Mouse (Mus musculus): Measurements from ENCODE around the gene Iffo2. TPM values are rescaled to one million over a fixed set of nuclear protein-coding genes. Genes with fewer than 3 reads are reported as not detected.

Gene Iffo2
- polyA plus RNA-seq, 1 experiment from 2014 or later: 3.3 TPM

GRCm38 (mm10) chr4:139492258-139492833 is 38.0 kb upstream of the Iffo2 start:
- no peak overlapping the region for H3K27ac ChIP-seq (ENCODE audit: low read depth, low read length)
- no peak overlapping the region for H3K4me3 ChIP-seq (ENCODE audit: low read depth, low read length)
- H3K27me3 ChIP-seq (ENCODE audit: control insufficient read depth, insufficient read depth, low read length): no peaks in the 10 kb centered on the region
- no peak overlapping the region for H3K4me2 ChIP-seq
- ATAC-seq (ENCODE audit: low FRiP score): no peak
- H3K9ac ChIP-seq (ENCODE audit: low read length): no peak overlapping the region
- 53% methylated on average over 3 of the region's 3 CpGs for WGBS
- H3K36me3 ChIP-seq (ENCODE audit: control insufficient read depth, insufficient read depth, low read length): peaks cover 19% of the 10 kb centered on the region
- DNase-seq (ENCODE audit: low spot score, missing footprints): no peak
- no peaks in the 10 kb centered on the region for H3K4me1 ChIP-seq (ENCODE audit: control insufficient read depth, insufficient read depth, low read length)
- no peaks in the 10 kb centered on the region for H3K9me3 ChIP-seq (ENCODE audit: control insufficient read depth, low read length)

DNA sequence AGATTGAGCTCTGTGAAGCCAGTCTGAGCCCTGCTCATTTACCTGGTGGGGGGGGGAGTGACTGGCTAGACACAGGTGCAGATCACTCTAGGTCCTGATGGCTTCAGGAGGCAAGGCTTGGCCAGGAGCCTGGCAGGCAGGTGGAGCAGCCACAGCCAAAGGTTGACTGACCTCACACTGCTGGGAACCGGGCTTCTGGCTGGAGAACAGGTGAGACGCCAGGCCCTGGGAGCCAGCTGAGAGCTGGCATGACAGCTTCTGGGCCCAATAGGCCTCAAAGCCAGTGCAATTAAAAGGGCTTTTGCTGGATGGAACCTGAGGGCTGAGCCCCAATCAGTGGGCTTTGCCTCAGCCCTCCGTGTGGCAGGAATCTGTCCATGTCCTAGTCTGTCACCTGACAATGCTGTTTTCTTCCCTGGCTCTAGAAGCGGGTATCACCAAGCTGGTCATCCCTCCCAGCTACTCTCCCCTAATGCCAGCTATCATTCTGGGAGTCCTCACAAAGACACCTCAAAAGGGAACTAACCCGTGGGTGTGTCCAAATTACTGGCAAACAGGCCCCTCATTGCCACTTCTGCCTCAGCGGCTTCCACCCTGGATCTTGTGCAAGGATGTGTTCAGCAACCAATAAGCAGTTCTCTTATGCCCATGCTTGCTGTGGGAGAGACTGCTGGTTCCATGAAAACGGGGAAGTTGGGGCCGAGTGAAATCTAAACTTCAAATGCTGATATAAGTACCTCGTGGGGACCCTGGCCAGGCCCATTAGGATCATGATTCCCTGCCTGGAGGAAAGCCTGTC is 36.9 kb upstream of the Iffo2 start:
- H3K4me3 ChIP-seq (ENCODE audit: low read depth, low read length): no peak overlapping the region
- H3K4me1 ChIP-seq (ENCODE audit: control insufficient read depth, insufficient read depth, low read length): peaks cover 3% of the 10 kb centered on the region; the same call in 1 of the 2 replicates
- 84% methylated on average over 9 of the region's 9 CpGs for WGBS
- H3K4me2 ChIP-seq: no peak overlapping the region
- H3K9ac ChIP-seq (ENCODE audit: low read length): no peak overlapping the region
- H3K27ac ChIP-seq (ENCODE audit: low read depth, low read length): no peak overlapping the region
- H3K9me3 ChIP-seq (ENCODE audit: control insufficient read depth, low read length): no peaks in the 10 kb centered on the region
- no peak for DNase-seq (ENCODE audit: low spot score, missing footprints)
- peaks cover 18% of the 10 kb centered on the region for H3K36me3 ChIP-seq (ENCODE audit: control insufficient read depth, insufficient read depth, low read length)
- H3K27me3 ChIP-seq (ENCODE audit: control insufficient read depth, insufficient read depth, low read length): no peaks in the 10 kb centered on the region
- ATAC-seq (ENCODE audit: low FRiP score): no peak

DNA sequence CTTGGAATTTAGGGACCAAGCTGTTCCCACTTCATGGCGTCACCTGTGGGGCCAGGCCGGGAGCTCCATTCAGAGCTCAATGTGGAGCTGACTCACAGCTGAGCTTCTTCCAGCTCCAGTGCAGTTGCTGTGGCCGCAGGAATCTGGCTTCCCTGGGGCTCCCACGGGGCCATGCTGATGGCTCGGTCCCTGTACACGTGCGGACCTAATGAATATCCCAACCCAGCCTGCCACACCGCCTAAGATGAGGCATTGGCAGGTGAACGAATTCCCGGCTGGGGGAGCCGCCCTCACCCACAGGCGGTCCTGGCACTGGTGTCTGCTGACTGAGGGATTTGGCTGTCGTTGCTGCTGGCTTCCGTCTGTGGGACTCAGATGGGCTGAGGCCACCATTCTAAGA is 29.5 kb upstream of the Iffo2 start:
- Histone ChIP-seq H3K36me3 (ENCODE audit: control insufficient read depth, insufficient read depth, low read length) (no peaks in the 10 kb centered on the region), H3K4me3 (ENCODE audit: low read depth, low read length) (no peak overlapping the region), H3K4me1 (ENCODE audit: control insufficient read depth, insufficient read depth, low read length) (peaks cover 3% of the 10 kb centered on the region; the same call in 1 of the 2 replicates), H3K9me3 (ENCODE audit: control insufficient read depth, low read length) (no peaks in the 10 kb centered on the region; the same call in 1 of the 2 replicates), H3K4me2 (no peak overlapping the region), H3K27ac (ENCODE audit: low read depth, low read length) (no peak overlapping the region), H3K27me3 (ENCODE audit: control insufficient read depth, insufficient read depth, low read length) (no peaks in the 10 kb centered on the region), H3K9ac (ENCODE audit: low read length) (no peak overlapping the region)
- DNase-seq (ENCODE audit: low spot score, missing footprints): no peak
- 69% methylated on average over 14 of the region's 14 CpGs for WGBS
- ATAC-seq (ENCODE audit: low FRiP score): no peak

DNA sequence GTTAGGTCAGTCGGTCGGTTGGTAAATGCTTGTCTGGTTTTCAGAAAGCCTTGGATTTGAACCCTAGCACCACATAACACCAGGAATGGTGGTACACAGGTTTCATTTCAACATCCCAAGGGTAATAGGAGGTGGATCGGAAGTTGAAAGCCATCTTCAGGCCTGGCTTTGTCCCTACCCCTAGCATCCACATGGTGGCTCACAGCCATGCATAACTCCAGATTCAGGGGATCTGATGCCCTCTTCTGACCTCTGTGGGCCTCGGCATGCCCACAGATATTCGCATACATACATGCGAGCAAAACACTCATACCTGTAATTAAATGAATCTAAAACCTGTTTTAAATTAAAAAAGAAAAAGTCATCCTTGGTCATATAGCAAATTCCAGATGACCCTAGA is 28.6 kb upstream of the Iffo2 start:
- no peak for ATAC-seq (ENCODE audit: low FRiP score)
- no peak overlapping the region for H3K27ac ChIP-seq (ENCODE audit: low read depth, low read length)
- H3K9me3 ChIP-seq (ENCODE audit: control insufficient read depth, low read length): no peaks in the 10 kb centered on the region; the same call in 1 of the 2 replicates
- H3K9ac ChIP-seq (ENCODE audit: low read length): no peak overlapping the region
- DNase-seq (ENCODE audit: low spot score, missing footprints): no peak
- no peaks in the 10 kb centered on the region for H3K27me3 ChIP-seq (ENCODE audit: control insufficient read depth, insufficient read depth, low read length)
- 78% methylated on average over 6 of the region's 6 CpGs for WGBS
- H3K4me3 ChIP-seq (ENCODE audit: low read depth, low read length): no peak overlapping the region
- H3K4me1 ChIP-seq (ENCODE audit: control insufficient read depth, insufficient read depth, low read length): peaks cover 3% of the 10 kb centered on the region; the same call in 1 of the 2 replicates
- no peak overlapping the region for H3K4me2 ChIP-seq
- no peaks in the 10 kb centered on the region for H3K36me3 ChIP-seq (ENCODE audit: control insufficient read depth, insufficient read depth, low read length)

GRCm38 (mm10) chr4:139503919-139504318 is 26.4 kb upstream of the Iffo2 start:
- DNase-seq (ENCODE audit: low spot score, missing footprints) (no peak), ATAC-seq (ENCODE audit: low FRiP score) (no peak)
- no peaks in the 10 kb centered on the region for H3K27me3 ChIP-seq (ENCODE audit: control insufficient read depth, insufficient read depth, low read length)
- no peak overlapping the region for H3K9ac ChIP-seq (ENCODE audit: low read length)
- H3K27ac ChIP-seq (ENCODE audit: low read depth, low read length): no peak overlapping the region
- no peak overlapping the region for H3K4me2 ChIP-seq
- no peaks in the 10 kb centered on the region for H3K36me3 ChIP-seq (ENCODE audit: control insufficient read depth, insufficient read depth, low read length)
- no peaks in the 10 kb centered on the region; the same call in 1 of the 2 replicates for H3K9me3 ChIP-seq (ENCODE audit: control insufficient read depth, low read length)
- WGBS: 89% methylated on average over 8 of the region's 8 CpGs
- H3K4me1 ChIP-seq (ENCODE audit: control insufficient read depth, insufficient read depth, low read length): no peaks in the 10 kb centered on the region
- H3K4me3 ChIP-seq (ENCODE audit: low read depth, low read length): no peak overlapping the region

- DNase-seq (ENCODE audit: low spot score, missing footprints) (no peak), ATAC-seq (ENCODE audit: low FRiP score) (no peak)
- Histone ChIP-seq H3K4me1 (ENCODE audit: control insufficient read depth, insufficient read depth, low read length) (no peaks in the 10 kb centered on the region), H3K27me3 (ENCODE audit: control insufficient read depth, insufficient read depth, low read length) (no peaks in the 10 kb centered on the region), H3K9ac (ENCODE audit: low read length) (no peak overlapping the region), H3K9me3 (ENCODE audit: control insufficient read depth, low read length) (no peaks in the 10 kb centered on the region; the same call in 1 of the 2 replicates), H3K4me2 (no peak overlapping the region), H3K27ac (ENCODE audit: low read depth, low read length) (no peak overlapping the region), H3K36me3 (ENCODE audit: control insufficient read depth, insufficient read depth, low read length) (no peaks in the 10 kb centered on the region), H3K4me3 (ENCODE audit: low read depth, low read length) (no peak overlapping the region)
- WGBS: 77% methylated on average over 4 of the region's 4 CpGs
These were observed 24.6 kb upstream of the Iffo2 start for GRCm38 (mm10) chr4:139505716-139506115.

DNA sequence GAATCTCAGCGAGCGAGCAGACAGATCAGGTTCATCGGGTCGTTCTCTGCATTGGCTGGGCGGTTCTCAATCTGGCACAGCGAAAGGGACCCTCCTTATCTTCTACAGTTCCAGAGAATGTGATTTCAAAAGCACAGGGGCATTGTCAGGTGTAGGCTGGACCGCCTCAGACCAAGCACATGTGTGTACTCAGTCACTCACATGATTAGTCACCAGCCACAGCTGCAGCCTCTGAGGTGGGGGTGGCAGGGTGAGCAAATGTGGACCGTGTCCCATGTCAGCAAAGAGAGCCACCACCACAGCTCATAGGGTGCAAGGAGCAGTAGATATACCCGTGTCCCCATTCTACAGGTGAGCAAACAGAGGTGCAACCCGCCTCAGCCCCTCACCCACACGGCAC is 23.6 kb upstream of the Iffo2 start:
- ATAC-seq (ENCODE audit: low FRiP score): no peak
- H3K36me3 ChIP-seq (ENCODE audit: control insufficient read depth, insufficient read depth, low read length): no peaks in the 10 kb centered on the region
- H3K9ac ChIP-seq (ENCODE audit: low read length): no peak overlapping the region
- H3K4me3 ChIP-seq (ENCODE audit: low read depth, low read length): no peak overlapping the region
- no peaks in the 10 kb centered on the region for H3K4me1 ChIP-seq (ENCODE audit: control insufficient read depth, insufficient read depth, low read length)
- H3K4me2 ChIP-seq: no peak overlapping the region
- DNase-seq (ENCODE audit: low spot score, missing footprints): no peak
- H3K27ac ChIP-seq (ENCODE audit: low read depth, low read length): no peak overlapping the region
- H3K27me3 ChIP-seq (ENCODE audit: control insufficient read depth, insufficient read depth, low read length): no peaks in the 10 kb centered on the region
- H3K9me3 ChIP-seq (ENCODE audit: control insufficient read depth, low read length): no peaks in the 10 kb centered on the region; the same call in 1 of the 2 replicates
- 89% methylated on average over 11 of the region's 11 CpGs for WGBS

DNA sequence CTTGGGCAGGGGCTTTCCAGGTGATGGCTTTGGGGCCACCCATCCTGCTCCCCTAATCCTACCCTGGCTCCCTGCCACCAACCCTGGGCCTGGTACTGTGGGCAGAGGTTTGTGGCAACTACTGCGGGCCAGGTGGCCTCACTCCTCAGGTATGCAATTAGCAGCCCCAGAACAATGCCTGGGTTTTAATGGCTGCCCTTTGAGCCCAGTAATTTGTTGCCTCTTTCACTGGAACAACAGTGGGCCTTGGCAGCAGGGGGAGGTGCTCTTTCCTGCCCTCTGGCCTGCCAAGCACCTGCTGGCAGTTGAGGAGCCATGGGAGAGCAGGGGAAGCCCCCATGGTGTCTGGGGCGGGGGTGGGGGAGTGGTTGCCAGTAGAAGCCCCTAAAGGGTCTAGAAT is 21.3 kb upstream of the Iffo2 start:
- DNase-seq (ENCODE audit: low spot score, missing footprints) (no peak), ATAC-seq (ENCODE audit: low FRiP score) (no peak)
- Histone ChIP-seq H3K36me3 (ENCODE audit: control insufficient read depth, insufficient read depth, low read length) (no peaks in the 10 kb centered on the region), H3K9me3 (ENCODE audit: control insufficient read depth, low read length) (no peaks in the 10 kb centered on the region; the same call in 1 of the 2 replicates), H3K4me1 (ENCODE audit: control insufficient read depth, insufficient read depth, low read length) (no peaks in the 10 kb centered on the region), H3K27ac (ENCODE audit: low read depth, low read length) (no peak overlapping the region), H3K9ac (ENCODE audit: low read length) (no peak overlapping the region), H3K4me2 (no peak overlapping the region), H3K27me3 (ENCODE audit: control insufficient read depth, insufficient read depth, low read length) (no peaks in the 10 kb centered on the region), H3K4me3 (ENCODE audit: low read depth, low read length) (no peak overlapping the region)
- 85% methylated on average over 2 of the region's 2 CpGs for WGBS

- DNase-seq (ENCODE audit: low spot score, missing footprints): no peak
- no peak overlapping the region for H3K4me3 ChIP-seq (ENCODE audit: low read depth, low read length)
- WGBS: 79% methylated on average over 2 of the region's 2 CpGs
These were observed 18.8 kb upstream of the Iffo2 start for GRCm38 (mm10) chr4:139511557-139511956.

More at GRCm38 (mm10) chr4:139511557-139511956, 18.8 kb upstream of the Iffo2 start:
- H3K9ac ChIP-seq (ENCODE audit: low read length): no peak overlapping the region
- H3K27me3 ChIP-seq (ENCODE audit: control insufficient read depth, insufficient read depth, low read length): no peaks in the 10 kb centered on the region
- H3K4me2 ChIP-seq: no peak overlapping the region
- no peak overlapping the region for H3K27ac ChIP-seq (ENCODE audit: low read depth, low read length)
- no peaks in the 10 kb centered on the region for H3K36me3 ChIP-seq (ENCODE audit: control insufficient read depth, insufficient read depth, low read length)
- H3K9me3 ChIP-seq (ENCODE audit: control insufficient read depth, low read length): no peaks in the 10 kb centered on the region
- H3K4me1 ChIP-seq (ENCODE audit: control insufficient read depth, insufficient read depth, low read length): no peaks in the 10 kb centered on the region
- no peak for ATAC-seq (ENCODE audit: low FRiP score)

Data from midbrain, embryonic 11.5 days (tissue).